Mouse (Mus musculus) small intestine, adult 2 months (tissue): ENCODE results near the gene Abtb2.

Experiments used
- CTCF ChIP-seq: fragments of 200-500 bp; IDR thresholded peaks from 2 replicates; pipeline ENCODE4 v1.5.1; 2012; ENCODE audit warnings: low read depth, mild to moderate bottlenecking, control low read depth, inconsistent platforms, low read length, moderate library complexity, mixed read lengths; ENCODE audit not compliant: insufficient replicate concordance, insufficient read length; ENCODE audit errors: extremely low read depth
- POLR2A ChIP-seq: fragments of 200-500 bp; IDR thresholded peaks from 2 replicates; pipeline ENCODE4 v1.6.1; 2012; ENCODE audit warnings: low read depth, mild to moderate bottlenecking, control low read depth, inconsistent platforms, low read length, moderate library complexity

- TF ChIP-seq CTCF (no peak), POLR2A (no peak)
These were observed 183.0 kb downstream of the Abtb2 start for GRCm38 (mm10) chr2:103749091-103749490.
